Mouse (Mus musculus) thymus, adult 2 months (tissue): ENCODE results near the gene Sdk2.

Experiments
- CTCF ChIP-seq: fragments of 200-500 bp; IDR thresholded peaks from 2 replicates; pipeline ENCODE4 v1.5.1; 2012; ENCODE audit warnings: mild to moderate bottlenecking, control low read depth, low read length, moderate library complexity, borderline replicate concordance; ENCODE audit not compliant: control insufficient read depth, poor library complexity, insufficient read depth; ENCODE audit errors: extremely low read depth
- POLR2A ChIP-seq: fragments of 200-500 bp; IDR thresholded peaks from 2 replicates; pipeline ENCODE4 v1.6.1; 2012; ENCODE audit warnings: mild to moderate bottlenecking, low read length, control low read depth, moderate library complexity; ENCODE audit not compliant: control insufficient read depth, poor library complexity, insufficient read depth; ENCODE audit errors: extremely low read depth

DNA sequence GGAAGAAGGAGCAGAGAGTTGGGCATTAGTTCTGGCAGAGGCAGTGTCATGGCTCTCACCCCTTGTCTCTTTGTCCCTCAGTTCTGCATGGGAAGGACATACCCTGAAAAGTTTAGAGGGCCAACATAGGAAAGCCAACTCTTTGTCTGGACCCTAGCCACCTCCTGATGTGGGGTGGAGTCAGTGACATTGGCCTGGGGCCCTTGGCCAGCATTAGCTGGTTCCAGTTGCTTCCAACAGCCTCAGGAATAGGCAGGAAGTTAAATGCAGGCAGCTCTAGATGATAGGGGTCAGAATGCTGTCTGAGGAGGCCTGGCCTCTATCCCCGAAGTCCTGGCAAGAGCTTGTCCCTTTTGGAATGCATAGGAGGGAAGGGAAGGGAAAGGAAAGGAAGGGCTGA, 42.9 kb downstream of the Sdk2 start:
- no peak for TF ChIP-seq POLR2A
- TF ChIP-seq CTCF: no peak
